Mouse (Mus musculus) heart, adult 9 months (tissue): Measurements from ENCODE around the gene Scaf1.

Experiments
- DNase-seq, 2 experiments: peaks; one replicate each; pipeline ENCODE4 v3.0.0; 2022; ENCODE audit warnings: low spot score in 2 of 2

The Scaf1 gene

GRCm38 (mm10) chr7:44954091-44954885, 61.9 kb downstream of the Scaf1 start:
- DNase-seq, result no peak

DNA sequence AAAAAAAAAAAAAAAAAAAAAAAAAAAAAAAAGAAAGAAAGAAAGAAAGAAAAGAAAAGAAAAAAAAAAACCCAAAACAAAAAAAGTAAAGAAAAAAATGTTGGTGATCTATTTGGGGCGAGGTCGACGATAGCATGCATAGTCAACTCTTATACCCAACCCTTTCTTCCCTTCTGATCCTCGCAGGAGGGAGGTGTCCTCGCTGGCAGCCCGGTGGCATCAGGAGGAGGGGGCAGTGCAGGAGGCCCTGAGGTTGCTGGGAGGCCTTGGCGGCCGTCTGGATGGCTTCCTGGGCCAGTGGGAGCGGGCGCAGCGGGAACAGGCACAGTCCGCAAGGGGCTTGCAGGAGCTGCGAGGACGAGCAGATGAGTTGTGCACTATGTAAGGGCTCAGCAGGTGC, 62.6 kb downstream of the Scaf1 start:
- DNase-seq, result no peak
